Mouse (Mus musculus) liver, embryonic 16.5 days (tissue): ENCODE data around the gene Slc35f4. TPM values are rescaled to one million over a fixed set of nuclear protein-coding genes. Genes with fewer than 3 reads are reported as not detected.

Source experiments
- ATAC-seq: fragments of 200-750 bp; cut with Nextera tagmentation; 2 replicates; pipeline ENCODE4 v1.8.0; 2017; ENCODE audit warnings: low read depth, mild to moderate bottlenecking, moderate number of reproducible peaks, moderate library complexity
- H3K27ac ChIP-seq: fragments of 300-500 bp; sonication (generic); 2 replicates; pipeline ENCODE4 v1.5.1; 2014; ENCODE audit warnings: mild to moderate bottlenecking, low read length
- H3K27me3 ChIP-seq: fragments of 300-500 bp; sonication (generic); 2 replicates; pipeline ENCODE4 v1.6.1; 2014; ENCODE audit warnings: low read depth, low read length, mixed read lengths; ENCODE audit not compliant: control insufficient read depth, insufficient read depth
- H3K36me3 ChIP-seq: fragments of 300-500 bp; sonication (generic); 2 replicates; pipeline ENCODE4 v1.6.1; 2014; ENCODE audit warnings: mild to moderate bottlenecking; ENCODE audit not compliant: control insufficient read depth, insufficient read depth
- H3K4me1 ChIP-seq: fragments of 300-500 bp; sonication (generic); 2 replicates; pipeline ENCODE4 v1.6.1; 2014; ENCODE audit warnings: low read depth, low read length, mixed read lengths; ENCODE audit not compliant: control insufficient read depth
- H3K4me2 ChIP-seq: fragments of 300-500 bp; sonication (generic); 2 replicates; pipeline ENCODE4 v1.6.1; 2014; ENCODE audit warnings: low read depth, low read length, mixed read lengths
- H3K4me3 ChIP-seq: fragments of 300-500 bp; sonication (generic); 2 replicates; pipeline ENCODE4 v1.5.1; 2014; ENCODE audit warnings: low read depth, mild to moderate bottlenecking, low read length
- H3K9ac ChIP-seq: fragments of 300-500 bp; sonication (generic); 2 replicates; pipeline ENCODE4 v1.6.1; 2014; ENCODE audit warnings: low read depth, low read length
- H3K9me3 ChIP-seq: fragments of 300-500 bp; sonication (generic); replicated peaks from 2 replicates; pipeline ENCODE4 v1.6.1; 2016; ENCODE audit warnings: low read length; ENCODE audit not compliant: control insufficient read depth
- WGBS: fragments of 180-500 bp; shearing (Covaris S2); extraction: QIAGEN DNeasy Blood & Tissue Kit; methylation state at CpG from one replicate; pipeline ENCODE4 v1.1.7; 2014; ENCODE audit not compliant: insufficient replicate concordance; 5-methylcytosine and 5-hydroxymethylcytosine counted together
- polyA plus RNA-seq: library from polyadenylated mRNA; unstranded; fragments of >200 nt; fragmentation: Nextera tagmentation; extraction: Ambion mirVana; gene quantifications from 2 replicates; pipeline ENCODE4 v1.2.1, GENCODE M21; 2015

The Slc35f4 gene
- polyA plus RNA-seq, 1 experiment from 2014 or later, result not detected

DNA sequence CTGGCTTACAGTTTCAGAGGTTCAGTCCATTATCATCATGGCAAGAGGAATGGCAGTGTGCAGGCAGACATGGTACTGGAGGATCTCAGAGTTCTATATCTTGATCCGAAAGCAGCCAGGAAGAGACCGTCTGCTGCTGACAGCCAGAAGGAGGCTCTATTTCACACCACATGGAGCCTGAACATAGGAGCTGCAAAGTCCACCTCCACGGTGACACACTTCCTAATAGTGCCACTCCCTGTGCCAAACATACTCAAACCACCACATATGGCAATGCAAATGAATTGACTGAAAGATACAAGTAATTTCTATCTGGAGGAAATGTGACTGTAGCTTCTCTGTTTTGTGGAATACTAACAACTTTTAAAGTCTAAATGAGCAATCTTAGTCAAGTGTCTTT lies 89.0 kb downstream of the Slc35f4 start:
- H3K36me3 ChIP-seq, result no peaks in the 10 kb centered on the region
- no peak overlapping the region for H3K9ac ChIP-seq
- no peak overlapping the region for H3K27ac ChIP-seq
- ATAC-seq, result no peak
- no peaks in the 10 kb centered on the region for H3K9me3 ChIP-seq
- 66% methylated on average over 3 of the region's 3 CpGs for WGBS
- H3K4me3 ChIP-seq, result no peak overlapping the region
- H3K4me2 ChIP-seq, result no peak overlapping the region
- no peaks in the 10 kb centered on the region for H3K4me1 ChIP-seq
- no peaks in the 10 kb centered on the region for H3K27me3 ChIP-seq

DNA sequence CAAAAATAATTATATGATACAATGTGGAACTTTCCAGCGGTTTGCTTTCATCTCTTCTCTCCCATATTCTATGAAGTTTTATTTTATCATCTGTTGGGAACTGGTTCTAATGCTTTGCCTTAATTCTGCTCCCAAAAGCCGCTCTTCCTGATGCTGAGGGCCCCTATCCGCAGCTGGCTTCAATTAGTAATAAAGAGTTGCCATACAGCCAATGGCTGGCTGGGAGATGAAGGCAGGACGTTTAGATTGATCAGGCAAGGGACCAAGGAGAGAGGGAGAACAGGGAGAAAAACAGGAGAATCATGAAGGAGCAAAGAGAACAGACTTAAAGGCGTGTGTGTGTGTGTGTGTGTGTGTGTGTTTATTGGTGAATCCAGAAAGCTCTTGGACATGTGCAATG lies 94.0 kb downstream of the Slc35f4 start:
- Histone ChIP-seq H3K4me1 (no peaks in the 10 kb centered on the region), H3K27me3 (no peaks in the 10 kb centered on the region), H3K9me3 (no peaks in the 10 kb centered on the region), H3K4me3 (no peak overlapping the region), H3K36me3 (no peaks in the 10 kb centered on the region), H3K27ac (no peak overlapping the region), H3K4me2 (no peak overlapping the region), H3K9ac (no peak overlapping the region)
- 57% methylated on average over 5 of the region's 5 CpGs for whole genome bisulfite sequencing
- no peak for ATAC-seq

DNA sequence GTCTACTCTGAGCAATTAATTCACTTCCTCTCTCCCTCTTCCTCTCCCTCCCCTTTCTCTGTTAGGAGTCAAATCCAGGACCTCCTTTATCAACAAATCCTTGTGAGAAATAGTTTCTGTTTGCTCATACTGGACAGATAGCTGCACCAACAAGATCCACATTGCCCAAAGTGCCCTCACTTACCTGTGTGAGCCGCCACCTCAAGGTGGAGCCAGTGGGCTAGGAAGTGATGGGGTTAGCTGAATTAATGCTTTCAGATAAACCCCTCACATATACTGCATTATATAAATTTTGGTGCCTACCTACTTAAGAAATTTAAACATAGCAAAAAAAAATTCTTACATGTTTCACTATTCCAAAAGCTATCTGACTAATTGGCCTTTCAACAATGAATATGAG lies 133.4 kb downstream of the Slc35f4 start:
- no peaks in the 10 kb centered on the region for H3K4me1 ChIP-seq
- ATAC-seq, result no peak
- no peak overlapping the region for H3K9ac ChIP-seq
- H3K9me3 ChIP-seq, result no peaks in the 10 kb centered on the region
- H3K36me3 ChIP-seq, result no peaks in the 10 kb centered on the region
- H3K27me3 ChIP-seq, result no peaks in the 10 kb centered on the region
- no peak overlapping the region for H3K4me2 ChIP-seq
- 25% methylated on average over 1 of the region's 1 CpGs for WGBS
- H3K27ac ChIP-seq, result no peak overlapping the region
- no peak overlapping the region for H3K4me3 ChIP-seq

DNA sequence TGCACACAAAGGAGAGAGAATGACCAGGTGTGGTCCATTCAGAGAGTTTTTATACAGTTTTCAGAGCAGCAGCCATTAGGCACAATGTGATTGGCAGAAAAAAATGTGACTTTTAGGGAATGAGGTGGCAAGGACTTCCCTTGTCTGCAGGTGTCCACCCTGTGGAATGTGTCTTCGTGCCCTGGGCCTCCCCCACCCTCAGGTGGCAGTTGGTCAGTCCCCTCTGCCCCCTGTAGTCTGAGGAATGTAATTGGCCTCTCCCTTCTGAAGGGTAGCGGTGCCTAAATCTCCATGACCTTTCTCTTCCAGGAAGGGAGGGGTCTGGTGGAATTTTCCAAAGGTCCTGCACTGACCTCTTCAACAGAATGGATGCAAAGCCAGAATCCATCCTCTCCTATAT lies 163.7 kb downstream of the Slc35f4 start:
- no peak overlapping the region for H3K4me3 ChIP-seq
- 62% methylated on average over 2 of the region's 2 CpGs for WGBS

DNA sequence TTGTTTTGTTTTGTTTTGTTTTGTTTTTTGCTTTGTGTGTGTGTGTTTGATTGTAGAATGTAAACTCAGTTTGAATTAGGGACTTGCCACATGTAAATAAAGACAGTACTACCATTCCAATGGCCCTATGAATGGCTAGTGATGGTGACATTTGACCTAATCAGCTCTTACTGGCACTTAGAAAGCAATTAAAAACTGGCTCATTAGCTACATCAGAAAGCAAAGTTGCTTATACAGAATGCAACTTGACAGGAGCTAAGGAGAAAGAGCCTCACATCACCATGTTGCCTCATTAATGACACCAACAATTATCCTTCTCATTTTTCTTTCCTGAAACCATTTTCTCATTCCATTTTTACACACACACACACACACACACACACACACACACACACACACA lies 170.3 kb downstream of the Slc35f4 start:
- Histone ChIP-seq H3K4me2 (no peak overlapping the region), H3K27ac (no peak overlapping the region), H3K9me3 (no peaks in the 10 kb centered on the region), H3K4me1 (no peaks in the 10 kb centered on the region), H3K27me3 (no peaks in the 10 kb centered on the region), H3K9ac (no peak overlapping the region), H3K4me3 (no peak overlapping the region), H3K36me3 (no peaks in the 10 kb centered on the region)
- no peak for ATAC-seq

More for the DNA sequence above, 163.7 kb downstream of the Slc35f4 start:
- Histone ChIP-seq H3K36me3 (no peaks in the 10 kb centered on the region), H3K4me2 (no peak overlapping the region), H3K9ac (no peak overlapping the region), H3K9me3 (no peaks in the 10 kb centered on the region), H3K4me1 (no peaks in the 10 kb centered on the region), H3K27ac (no peak overlapping the region), H3K27me3 (no peaks in the 10 kb centered on the region)
- no peak for ATAC-seq

DNA sequence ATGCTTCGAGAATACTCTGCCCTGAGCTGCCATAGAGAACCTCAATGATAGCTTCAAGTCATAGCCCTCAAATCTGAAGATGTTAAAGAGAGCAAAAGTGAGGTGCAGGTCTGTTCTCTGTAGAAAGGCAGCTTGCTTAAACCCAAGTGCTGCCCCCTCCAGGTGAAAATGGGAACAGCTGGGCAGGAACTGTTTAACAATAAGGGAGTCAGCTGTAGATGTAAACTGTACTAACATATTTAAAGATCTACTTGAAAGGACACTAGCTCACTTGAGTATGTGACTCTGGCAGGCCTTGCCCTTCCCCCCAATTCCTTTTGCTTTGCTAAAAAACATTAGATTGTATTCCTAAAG lies 177.0 kb downstream of the Slc35f4 start:
- Histone ChIP-seq H3K9me3 (no peaks in the 10 kb centered on the region), H3K27me3 (no peaks in the 10 kb centered on the region), H3K9ac (no peak overlapping the region), H3K27ac (no peak overlapping the region), H3K4me1 (no peaks in the 10 kb centered on the region), H3K36me3 (no peaks in the 10 kb centered on the region), H3K4me3 (no peak overlapping the region), H3K4me2 (no peak overlapping the region)
- ATAC-seq, result no peak
- WGBS, result 59% methylated on average over 1 of the region's 1 CpGs

DNA sequence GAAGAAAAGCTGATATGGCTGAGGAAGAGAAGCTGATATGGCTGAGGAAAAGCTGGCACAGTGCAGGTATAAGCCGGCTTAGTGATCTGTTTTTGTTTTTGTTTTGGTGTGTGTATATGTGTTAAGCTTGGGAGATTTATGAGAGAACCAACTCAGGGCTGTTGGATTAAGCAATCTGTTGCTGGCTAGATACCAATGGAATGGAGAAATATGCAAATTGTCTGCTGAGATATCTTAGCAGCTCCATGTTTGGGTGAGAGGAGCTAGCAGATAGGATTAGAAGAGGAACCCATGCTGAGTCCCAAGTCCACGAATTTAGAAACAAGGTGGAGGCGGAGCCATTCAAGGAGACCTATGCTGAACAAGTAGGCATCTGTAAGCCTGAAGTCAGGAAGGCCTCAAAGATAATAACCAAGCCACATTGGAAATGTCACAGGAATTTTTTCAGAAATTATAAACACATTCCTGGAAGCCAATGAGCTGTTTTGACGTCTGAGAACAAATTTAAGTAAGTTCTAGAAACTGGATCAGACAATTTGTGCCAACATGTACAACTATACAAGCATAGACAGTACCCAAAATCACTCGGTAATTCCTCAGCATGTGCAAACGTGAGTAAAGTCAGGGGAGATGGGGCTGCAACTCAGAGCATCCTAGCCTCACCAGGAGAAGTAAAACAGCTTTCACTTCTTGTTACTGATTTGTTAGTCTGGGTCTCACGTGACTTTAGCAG lies 177.5 kb downstream of the Slc35f4 start:
- Histone ChIP-seq H3K9me3 (no peaks in the 10 kb centered on the region), H3K4me2 (no peak overlapping the region), H3K4me3 (no peak overlapping the region), H3K27me3 (no peaks in the 10 kb centered on the region), H3K27ac (no peak overlapping the region), H3K9ac (no peak overlapping the region), H3K36me3 (no peaks in the 10 kb centered on the region), H3K4me1 (no peaks in the 10 kb centered on the region)
- WGBS, result 46% methylated on average over 7 of the region's 7 CpGs
- ATAC-seq, result no peak

DNA sequence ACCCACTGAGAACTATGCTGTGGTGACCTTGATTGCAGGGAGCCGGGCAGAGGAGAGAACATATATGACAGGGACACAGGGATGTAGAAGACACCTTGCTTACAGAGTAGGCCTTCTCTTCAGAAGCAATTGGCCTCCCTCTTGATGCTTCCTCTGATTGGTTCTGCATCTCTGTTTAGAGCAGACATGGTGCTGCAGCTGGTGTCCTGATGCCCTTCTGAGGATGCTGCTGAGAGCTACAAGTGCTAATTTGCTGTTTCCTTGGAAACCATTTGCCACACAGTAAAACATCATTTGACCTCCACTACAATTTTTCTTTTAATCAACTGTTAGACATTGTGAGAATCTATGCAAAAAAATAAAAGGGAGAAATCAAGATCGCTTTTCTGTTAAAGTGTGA lies 180.0 kb downstream of the Slc35f4 start:
- WGBS, result 61% methylated on average over 2 of the region's 2 CpGs
- Histone ChIP-seq H3K9me3 (no peaks in the 10 kb centered on the region), H3K4me2 (no peak overlapping the region), H3K27ac (no peak overlapping the region), H3K36me3 (no peaks in the 10 kb centered on the region), H3K27me3 (no peaks in the 10 kb centered on the region), H3K4me3 (no peak overlapping the region), H3K4me1 (no peaks in the 10 kb centered on the region), H3K9ac (no peak overlapping the region)
- ATAC-seq, result no peak

DNA sequence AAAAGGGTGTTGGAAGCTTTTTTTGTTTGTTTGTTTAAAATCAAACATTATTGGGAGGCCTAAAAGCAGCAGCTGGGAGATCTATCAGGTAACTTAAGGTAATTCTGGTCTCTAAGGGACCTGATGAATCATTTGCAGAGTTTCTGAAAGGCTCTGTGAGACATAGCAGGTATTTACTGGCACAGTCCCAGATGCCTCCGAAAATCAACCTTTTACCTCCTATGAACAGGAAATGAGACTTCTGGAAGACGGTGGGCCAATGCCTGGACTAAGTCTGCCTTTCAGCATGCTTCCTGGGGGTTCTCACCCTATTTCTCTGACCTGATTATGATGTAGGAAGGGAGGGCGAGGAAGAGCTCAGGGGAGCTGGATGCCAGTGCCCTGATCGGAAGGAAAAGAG lies 188.8 kb downstream of the Slc35f4 start:
- no peaks in the 10 kb centered on the region for H3K27me3 ChIP-seq
- no peak overlapping the region for H3K4me2 ChIP-seq
- H3K4me1 ChIP-seq, result no peaks in the 10 kb centered on the region
- no peak overlapping the region for H3K9ac ChIP-seq
- no peaks in the 10 kb centered on the region for H3K9me3 ChIP-seq
- H3K36me3 ChIP-seq, result no peaks in the 10 kb centered on the region
- ATAC-seq, result no peak
- no peak overlapping the region for H3K27ac ChIP-seq
- WGBS, result 43% methylated on average over 4 of the region's 4 CpGs
- H3K4me3 ChIP-seq, result no peak overlapping the region
